Mouse (Mus musculus): Measurements from ENCODE around the gene Slc25a10.

DNA sequence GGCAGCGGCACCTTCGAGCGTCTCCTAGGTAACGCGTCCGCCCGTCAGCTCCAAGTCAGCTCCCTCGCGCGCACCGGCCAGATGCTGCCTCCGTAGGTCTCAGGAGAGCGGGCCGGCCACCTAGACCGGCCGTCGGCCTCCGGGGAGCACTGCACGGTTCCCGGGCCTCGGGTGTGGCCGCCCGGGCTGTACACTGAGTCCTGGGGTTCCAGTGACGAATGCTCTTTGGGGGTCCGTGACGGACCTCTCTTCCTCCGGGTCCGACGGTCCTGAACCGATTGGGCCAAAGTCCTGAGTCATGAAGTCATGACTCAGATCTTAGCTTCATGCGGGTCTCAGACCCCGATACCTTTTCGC is 23.9 kb upstream of the Slc25a10 start:
- TF ChIP-seq POLR2A (IDR thresholded peaks at IDR 0.05; ENCODE audit: extremely low read depth, insufficient read depth, low read length) (no peak), CTCF (IDR thresholded peaks at IDR 0.05; ENCODE audit: low read depth, low read length) (no peak)

Measured in liver, adult 2 months (tissue).